Mouse (Mus musculus) left cerebral cortex, adult 18-20 months (tissue): ENCODE results near the gene Dnmt3a. TPM values are rescaled to one million over a fixed set of nuclear protein-coding genes. Genes with fewer than 3 reads are reported as not detected.

ENCODE experiments used
- DNase-seq, 2 experiments: peaks; one replicate each; pipeline ENCODE4 v3.0.0; 2021 to 2022; ENCODE audit warnings: low spot score in 2 of 2, mixed read lengths in 1 of 2
- long read RNA-seq, 2 experiments: library from polyadenylated mRNA; stranded (forward); transcript quantifications; one replicate each; pipeline ENCODE4 v2.0.0; 2021
- total RNA-seq, 2 experiments: library from RNA; stranded (reverse); gene quantifications; 2 replicates each; pipeline ENCODE4 v1.2.3; 2021

Dnmt3a gene
- total RNA-seq = 10 to 100 TPM; 86.7 to 94.0 TPM
- long read RNA-seq, experiment 1, partial matches to known transcripts = 5 of 34 reads
- long read RNA-seq, experiment 1, other reads (novel, unspliced or antisense) = 29 of 34 reads
- long read RNA-seq, experiment 2, full-length matches to known transcripts = 1 of 22 reads
- long read RNA-seq, experiment 2, partial matches to known transcripts = 5 of 22 reads
- long read RNA-seq, experiment 2, other reads (novel, unspliced or antisense) = 16 of 22 reads

GRCm38 (mm10) chr12:3805852-3806251 is at the start of gene Dnmt3a:
Gene Dnmt3a (plus strand): TSS chr12:3806007.
- no peak for DNase-seq

GRCm38 (mm10) chr12:3756216-3756615 is 49.6 kb upstream of the Dnmt3a start:
- no peak for DNase-seq

- DNase-seq = no peak
Observed at GRCm38 (mm10) chr12:3758127-3758526, 47.7 kb upstream of the Dnmt3a start.

DNA sequence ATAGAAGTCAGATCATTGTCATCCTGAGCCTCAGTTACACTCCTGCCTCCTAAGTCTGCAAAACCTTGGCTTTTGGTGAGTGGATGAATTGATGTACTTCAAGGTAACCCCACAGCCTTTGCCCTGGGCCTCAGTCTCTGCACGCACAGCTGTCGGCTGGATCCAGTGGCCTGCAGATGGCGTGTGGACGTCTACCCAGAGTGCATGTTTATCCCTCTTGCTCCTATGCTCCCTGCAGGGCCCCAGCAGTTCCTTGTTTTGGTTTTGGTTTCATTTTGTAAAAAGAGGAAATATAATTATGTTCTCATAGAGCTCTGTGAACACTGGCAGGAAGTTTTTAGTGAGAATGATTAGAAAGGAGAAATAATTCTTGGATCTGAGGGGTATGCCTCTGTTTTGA is 46.4 kb upstream of the Dnmt3a start:
- no peak for DNase-seq

GRCm38 (mm10) chr12:3760876-3761590 is 44.8 kb upstream of the Dnmt3a start:
- no peak for DNase-seq

GRCm38 (mm10) chr12:3761591-3762295 is 44.1 kb upstream of the Dnmt3a start:
- DNase-seq = no peak

GRCm38 (mm10) chr12:3764191-3764804 is 41.5 kb upstream of the Dnmt3a start:
- DNase-seq = no peak

DNA sequence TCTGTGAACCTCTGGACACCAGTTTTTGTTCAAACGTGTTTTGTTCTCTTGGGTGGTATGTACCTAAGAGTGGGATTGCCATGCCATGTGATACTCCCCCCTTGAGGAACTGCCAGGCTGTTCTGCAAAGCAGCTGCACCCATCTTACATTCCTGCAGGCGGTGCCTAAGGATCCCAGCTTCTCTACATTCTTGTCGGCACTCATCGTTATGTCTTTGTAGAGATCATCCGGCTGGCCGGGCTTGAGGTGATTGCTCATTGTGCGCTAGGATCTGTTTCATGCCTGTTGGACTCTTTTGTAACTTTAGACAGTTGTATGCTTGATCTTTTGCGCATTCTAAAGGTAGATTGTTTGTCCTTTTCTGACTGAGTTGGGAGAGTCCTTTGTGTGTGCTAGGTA is 38.4 kb upstream of the Dnmt3a start:
- no peak for DNase-seq

GRCm38 (mm10) chr12:3768391-3768790 is 37.4 kb upstream of the Dnmt3a start:
- DNase-seq = no peak

- DNase-seq = no peak
Observed at GRCm38 (mm10) chr12:3770546-3770945, 35.3 kb upstream of the Dnmt3a start.

- no peak for DNase-seq
Observed at GRCm38 (mm10) chr12:3771080-3771479, 34.7 kb upstream of the Dnmt3a start.

DNA sequence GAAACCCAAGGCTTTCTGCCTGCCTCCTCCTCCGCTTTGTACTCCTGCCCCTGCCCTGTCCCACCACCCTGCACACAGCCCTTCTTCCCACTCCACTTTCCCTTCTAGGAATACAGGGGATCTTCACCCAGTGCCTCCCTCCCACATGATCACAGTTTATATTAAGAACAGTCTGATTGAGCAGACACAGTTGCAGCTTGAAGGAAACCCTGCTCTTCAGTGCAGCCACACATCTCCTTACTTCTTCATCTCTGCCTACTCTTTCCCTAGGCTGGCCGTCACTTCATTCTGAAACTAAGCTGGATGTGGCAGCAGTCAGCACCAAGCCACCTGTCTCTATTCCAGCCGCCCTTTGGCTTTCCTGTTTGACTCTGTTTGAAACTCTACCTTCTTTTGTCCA is 32.2 kb upstream of the Dnmt3a start:
- peak in 1 of 2 experiments; percentile 53 for DNase-seq

GRCm38 (mm10) chr12:3776015-3776414 is 29.8 kb upstream of the Dnmt3a start:
- no peak for DNase-seq

- no peak for DNase-seq
Observed at GRCm38 (mm10) chr12:3777682-3778081, 28.1 kb upstream of the Dnmt3a start.

GRCm38 (mm10) chr12:3778286-3778685 is 27.5 kb upstream of the Dnmt3a start:
- DNase-seq = no peak

DNA sequence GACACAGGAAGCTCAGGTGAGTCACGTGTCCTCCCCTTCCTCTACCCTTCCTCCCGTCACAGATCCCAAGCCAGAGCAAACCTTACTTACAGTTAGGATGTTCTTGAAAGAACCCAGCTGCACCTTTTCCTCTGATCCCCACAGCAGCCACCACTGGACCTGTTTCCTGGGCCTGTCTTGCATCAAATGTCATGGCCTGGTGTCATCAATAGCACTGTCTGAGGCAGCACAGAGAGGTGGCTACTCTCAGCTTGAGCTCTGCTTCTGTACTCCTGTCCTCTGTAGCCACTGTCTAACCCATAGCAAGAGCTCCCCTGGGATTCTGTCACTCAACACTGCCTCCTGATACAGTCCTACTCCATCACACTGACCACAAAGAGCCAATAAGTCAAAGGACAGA is 26.2 kb upstream of the Dnmt3a start:
- DNase-seq = no peak

DNA sequence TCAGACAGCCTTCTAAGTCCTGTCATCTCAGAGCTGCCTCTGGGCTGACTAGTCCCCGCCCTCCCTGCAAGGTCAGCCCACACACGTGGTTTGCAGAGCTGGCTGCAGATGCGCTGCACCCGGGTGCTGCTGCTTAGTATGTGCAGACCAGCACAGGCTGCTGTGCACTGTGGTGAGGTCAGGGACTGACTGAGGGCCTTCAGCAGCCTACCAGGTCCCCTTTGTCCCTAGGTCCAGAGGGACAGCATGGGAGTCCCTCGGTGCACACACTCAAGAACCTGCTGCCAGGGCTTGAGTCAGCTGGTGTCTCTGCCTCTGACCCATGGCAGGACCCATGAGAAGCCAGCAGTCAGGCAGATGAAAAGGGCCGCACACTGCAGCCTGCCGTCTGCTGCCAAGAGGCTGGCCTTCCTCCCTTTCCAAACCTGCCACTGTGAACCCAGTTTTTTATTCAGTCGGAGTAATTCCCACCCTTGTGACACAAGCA is 25.4 kb upstream of the Dnmt3a start:
- DNase-seq = peak; percentile 46 to 48

DNA sequence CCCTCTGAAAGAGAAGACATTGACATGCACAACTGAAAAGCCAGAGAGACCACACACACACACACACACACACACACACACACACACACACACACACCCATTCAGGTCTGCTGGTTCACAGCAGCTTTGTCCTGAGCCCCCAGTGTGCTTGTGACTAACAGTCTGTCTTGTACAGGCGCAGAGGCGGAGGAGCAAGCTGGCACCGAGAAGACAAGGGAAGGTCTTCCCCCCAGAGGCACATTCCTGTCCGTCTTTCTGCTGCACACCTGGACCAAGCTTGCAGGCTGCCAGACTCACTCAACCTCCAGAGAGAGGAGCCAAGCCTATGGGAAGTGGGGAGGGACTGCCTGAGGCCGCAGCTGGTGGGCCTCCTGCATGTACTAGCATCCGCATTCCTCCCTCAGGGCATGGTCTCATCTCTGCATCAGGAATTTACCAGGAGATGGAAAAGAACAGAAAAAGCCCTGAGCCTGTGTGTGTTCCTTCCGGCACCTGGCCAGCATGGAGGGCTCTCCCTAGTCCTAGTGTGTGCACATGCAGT is 24.8 kb upstream of the Dnmt3a start:
- no peak for DNase-seq

DNA sequence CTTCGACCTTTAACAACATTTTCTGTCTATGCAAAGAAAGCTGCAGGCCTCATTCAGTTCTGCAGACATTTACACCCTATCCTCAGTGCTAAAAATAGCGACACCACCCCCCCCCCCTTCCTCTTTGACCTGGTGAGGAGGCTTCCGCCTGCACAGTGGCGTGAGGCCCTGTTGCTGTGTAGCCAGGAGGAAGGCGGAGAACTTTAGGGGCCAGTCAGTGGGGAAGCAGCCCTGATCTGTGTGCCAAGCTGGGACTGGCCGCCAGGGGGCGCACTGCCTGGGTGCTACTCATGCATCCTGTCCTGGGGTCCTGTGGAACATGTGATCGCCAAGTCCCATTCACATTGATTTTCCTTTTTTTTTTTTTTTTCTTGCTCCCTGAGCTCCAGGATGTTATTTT is 24.3 kb upstream of the Dnmt3a start:
- DNase-seq = peak; percentile 73 to 83

GRCm38 (mm10) chr12:3783196-3783825 is 22.5 kb upstream of the Dnmt3a start:
- no peak for DNase-seq

- no peak for DNase-seq
Observed at GRCm38 (mm10) chr12:3784258-3784657, 21.5 kb upstream of the Dnmt3a start.
